Mouse (Mus musculus): Measurements from ENCODE around the gene Krt7.

- TF ChIP-seq EP300 (IDR thresholded peaks at IDR 0.05; ENCODE audit: low read depth) (no peak), CTCF (IDR thresholded peaks at IDR 0.05; ENCODE audit: low read depth) (no peak)
Observed at GRCm38 (mm10) chr15:101373286-101373898, 37.5 kb upstream of the Krt7 start.
